Mouse (Mus musculus) CD4-positive, CD25-positive, alpha-beta regulatory T cell, adult 9 weeks (primary cell): Measurements from ENCODE around the gene Eng. TPM values are rescaled to one million over a fixed set of nuclear protein-coding genes. Genes with fewer than 3 reads are reported as not detected.

ENCODE experiments used
- polyA plus RNA-seq: library from polyadenylated mRNA; unstranded; fragments of 100-300 nt; shearing (Covaris generic); gene quantifications from one replicate; pipeline ENCODE4 v1.2.1, GENCODE M21; 2017

The Eng gene
- polyA plus RNA-seq: 0.07 TPM

DNA sequence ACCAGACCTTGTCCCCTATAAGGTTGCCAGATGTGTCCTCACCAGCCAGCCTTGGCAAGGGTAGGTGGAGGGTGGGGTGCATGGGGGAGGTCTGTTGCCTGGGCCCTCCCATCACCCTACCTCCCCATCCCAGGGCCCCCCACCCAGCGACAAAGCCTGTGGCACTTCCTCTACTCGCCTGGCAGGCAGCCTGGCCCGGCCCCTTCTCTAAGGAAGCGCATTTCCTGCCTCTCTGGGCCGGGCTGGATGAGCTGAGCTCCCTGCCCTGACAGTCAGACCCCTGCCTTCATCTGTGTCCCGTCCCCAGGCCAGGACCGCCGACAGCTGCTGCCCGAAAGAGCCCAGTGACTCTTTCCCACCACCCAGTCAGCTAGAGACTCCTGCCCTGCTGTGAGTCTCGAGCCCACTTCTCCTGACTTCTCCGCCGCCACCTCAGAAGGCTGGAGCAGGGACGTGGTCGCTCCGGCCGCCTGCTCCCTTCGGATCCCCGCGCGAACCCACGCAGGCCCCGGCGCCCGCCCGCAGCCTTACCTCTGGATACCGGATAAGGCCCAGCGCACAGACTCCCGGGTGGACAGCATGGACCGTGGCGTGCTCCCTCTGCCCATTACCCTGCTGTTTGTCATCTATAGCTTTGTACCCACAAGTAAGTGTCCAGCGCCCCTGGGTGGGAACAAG, at the start of gene Eng:
Eng (plus strand) TSS at position 217 of the 678 bp plus-strand sequence.

DNA sequence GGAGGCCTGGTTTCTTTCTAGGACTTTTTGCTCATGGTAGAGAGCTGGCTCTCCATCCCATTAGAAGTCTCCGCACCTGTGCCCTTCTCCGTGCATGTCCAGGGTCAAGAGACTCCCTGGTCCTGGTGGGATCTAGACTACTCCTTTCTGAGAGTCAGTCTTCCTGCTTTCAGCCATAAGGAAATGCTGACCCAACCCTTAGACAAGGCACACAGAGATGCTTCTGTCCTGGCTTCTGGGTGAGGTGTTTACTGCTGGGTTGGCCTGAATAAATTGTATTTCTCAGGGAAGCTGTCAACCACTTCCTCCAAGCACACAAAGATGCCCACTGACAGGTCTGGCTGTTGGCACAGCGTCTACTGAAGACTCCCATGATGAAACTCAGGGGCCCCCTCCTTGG, 47.0 kb upstream of the Eng start, which contains the start of gene St6galnac6:
St6galnac6 (plus strand) TSS at position 301 of the 400 bp plus-strand sequence.

GRCm38 (mm10) chr2:32621517-32621859, 24.9 kb upstream of the Eng start, which contains the start of gene Ak1:
TSS of gene Ak1 (plus strand) at chr2:32621758.

GRCm38 (mm10) chr2:32704021-32704421, 57.6 kb downstream of the Eng start, which contains the start of gene Fpgs:
TSS of gene Fpgs (minus strand) at chr2:32704145.

GRCm38 (mm10) chr2:32712934-32713817, 66.8 kb downstream of the Eng start, which contains the start of gene Cdk9:
TSS of gene Cdk9 (minus strand) at chr2:32713076.

DNA sequence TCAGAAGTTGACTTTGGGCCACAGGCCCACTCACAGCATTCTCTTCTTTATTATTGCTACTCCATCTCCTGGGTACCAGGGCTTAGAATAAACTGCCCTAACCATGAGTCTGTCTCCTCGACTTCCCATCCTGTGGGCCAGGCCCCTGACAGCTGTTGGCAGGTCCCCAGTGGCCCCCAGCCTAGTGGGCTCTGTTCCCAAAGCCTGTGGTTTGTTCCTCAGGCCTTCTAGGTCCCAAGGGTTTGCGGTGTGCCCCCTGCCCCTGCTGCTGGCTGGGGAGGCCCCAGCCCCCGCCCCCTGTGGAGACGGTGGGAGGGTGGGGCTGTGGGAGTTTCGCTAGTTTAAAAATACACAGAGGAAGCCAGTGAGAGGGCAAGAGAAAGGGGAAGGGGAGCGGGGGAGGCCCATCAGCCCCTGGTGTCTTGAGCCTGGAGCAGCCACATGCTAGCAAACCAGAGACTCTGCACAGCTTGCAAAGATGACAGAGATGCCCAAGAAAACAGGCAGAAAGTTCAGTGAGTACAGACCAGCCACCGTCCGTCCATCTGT, 74.4 kb downstream of the Eng start, which contains the start of gene Sh2d3c:
Sh2d3c (plus strand) TSS at position 375 of the 549 bp plus-strand sequence.

Other genes with a start within 250 kb of the Eng start
- 9.3 TPM for gene Naif1, start 196.1 kb upstream of the Eng start, polyA plus RNA-seq
- 3.6 TPM for gene Slc25a25, start 195.2 kb upstream of the Eng start, polyA plus RNA-seq
- gene Fam102a, start 111.3 kb upstream of the Eng start, polyA plus RNA-seq: 67.8 TPM
- 161 TPM for gene Dpm2, start 75.7 kb upstream of the Eng start, polyA plus RNA-seq
- not detected for gene Pip5kl1, start 71.8 kb upstream of the Eng start, polyA plus RNA-seq
- not detected for gene 9430097D07Rik, start 70.9 kb upstream of the Eng start, polyA plus RNA-seq
- gene St6galnac4, start 59.5 kb upstream of the Eng start, polyA plus RNA-seq: 57.7 TPM
- 3.9 TPM for gene St6galnac6, start 46.9 kb upstream of the Eng start, polyA plus RNA-seq
- gene Ak1, start 24.8 kb upstream of the Eng start, polyA plus RNA-seq: not detected
- gene Fpgs, start 57.5 kb downstream of the Eng start, polyA plus RNA-seq: 22.8 TPM
- 27.3 TPM for gene Cdk9, start 66.5 kb downstream of the Eng start, polyA plus RNA-seq
- gene Sh2d3c, start 74.5 kb downstream of the Eng start, polyA plus RNA-seq: 126 TPM
- 0.50 TPM for gene 6330409D20Rik, start 94.4 kb downstream of the Eng start, polyA plus RNA-seq
- 54.6 TPM for gene Tor2a, start 110.6 kb downstream of the Eng start, polyA plus RNA-seq
- gene Ttc16, start 129.0 kb downstream of the Eng start, polyA plus RNA-seq: 1.6 TPM
- 6.0 TPM for gene Ptrh1, start 129.2 kb downstream of the Eng start, polyA plus RNA-seq
- gene Cfap157, start 137.8 kb downstream of the Eng start, polyA plus RNA-seq: not detected
- 3.5 TPM for gene Stxbp1, start 200.7 kb downstream of the Eng start, polyA plus RNA-seq
- 0.61 TPM for gene Fam129b, start 229.5 kb downstream of the Eng start, polyA plus RNA-seq